In genomic region chr1:62859556-62860300, GRCm38 (mm10) we compare ENCODE assay signal across 13 mouse cellular contexts.
DNase-seq lines count a peak whose midpoint lies in the region; ATAC-seq lines count a peak whose summit lies in the region.
"Had no signal": no experiment of that assay in that cellular context is flagged by ENCODE, and none has a peak within 500 bp of the region (broad histone marks: within the 10 kb centered on the region; RNA-seq: fewer than 3 reads in every experiment).

No protein-coding gene starts in this region.

- H3K27ac ChIP-seq in heart, embryonic 13.5 days (replicated peaks) = peak overlapping the region; percentile 65
- H3K27ac ChIP-seq in limb, embryonic 10.5 days = peak overlapping the region; percentile 34; the same call in 1 of the 2 replicates
- no peak overlapping the region for H3K27ac ChIP-seq in forebrain, embryonic 13.5 days
- H3K27ac ChIP-seq in intestine, embryonic 15.5 days = no peak overlapping the region
- H3K27ac ChIP-seq: stomach, postnatal 0 days had no signal

- no peak for DNase-seq in heart, adult 18-20 months
- peak; percentile 45 for DNase-seq in 3T3-L1 (ENCODE audit: low read depth, low spot score)
- peak; percentile 50 for DNase-seq in embryo, embryonic 11 days
- peak; percentile 47 for DNase-seq in limb, embryonic 10.5 days (ENCODE audit: low spot score)
- DNase-seq in adrenal gland, postnatal 10 days = no peak
- DNase-seq: adrenal gland, adult 2 months; gastrocnemius, postnatal 25 days; kidney, postnatal 10 days had no signal

- WGBS in heart, embryonic 13.5 days = 48% methylated on average over 9 of the region's 9 CpGs
- 66% methylated on average over 9 of the region's 9 CpGs for WGBS in limb, embryonic 10.5 days
- 68% methylated on average over 9 of the region's 9 CpGs for WGBS in forebrain, embryonic 13.5 days
- WGBS in intestine, embryonic 15.5 days = 52% methylated on average over 9 of the region's 9 CpGs

- no peak overlapping the region for H3K4me2 ChIP-seq in heart, embryonic 13.5 days
- H3K4me2 ChIP-seq in forebrain, embryonic 13.5 days = no peak overlapping the region
- H3K4me2 ChIP-seq in intestine, embryonic 15.5 days (replicated peaks) = no peak overlapping the region

- H3K9me3 ChIP-seq in heart, embryonic 13.5 days = peaks cover 12% of the 10 kb centered on the region
- no peaks in the 10 kb centered on the region for H3K9me3 ChIP-seq in limb, embryonic 10.5 days (replicated peaks)
- H3K9me3 ChIP-seq in forebrain, embryonic 13.5 days (replicated peaks) = no peaks in the 10 kb centered on the region
- H3K9me3 ChIP-seq in intestine, embryonic 15.5 days = no peaks in the 10 kb centered on the region

- ATAC-seq in heart, embryonic 13.5 days (ENCODE audit: extremely low read depth, insufficient number of reproducible peaks, low FRiP score, low TSS enrichment) = peak; percentile 50
- no peak for ATAC-seq in forebrain, embryonic 13.5 days
- no peak for ATAC-seq in intestine, embryonic 15.5 days
- ATAC-seq: forebrain, embryonic 16.5 days had no signal

- H3K27me3 ChIP-seq in heart, embryonic 13.5 days (replicated peaks) = no peaks in the 10 kb centered on the region
- no peaks in the 10 kb centered on the region for H3K27me3 ChIP-seq in limb, embryonic 10.5 days (ENCODE audit: low read depth, poor library complexity, severe bottlenecking)
- no peaks in the 10 kb centered on the region for H3K27me3 ChIP-seq in forebrain, embryonic 13.5 days
- H3K27me3 ChIP-seq in intestine, embryonic 15.5 days (replicated peaks) = no peaks in the 10 kb centered on the region

- no peak overlapping the region for H3K4me3 ChIP-seq in heart, embryonic 13.5 days
- H3K4me3 ChIP-seq in limb, embryonic 10.5 days = no peak overlapping the region
- no peak overlapping the region for H3K4me3 ChIP-seq in forebrain, embryonic 13.5 days
- no peak overlapping the region for H3K4me3 ChIP-seq in intestine, embryonic 15.5 days (replicated peaks)

- no peaks in the 10 kb centered on the region for H3K36me3 ChIP-seq in heart, embryonic 13.5 days
- H3K36me3 ChIP-seq in limb, embryonic 10.5 days = no peaks in the 10 kb centered on the region
- no peaks in the 10 kb centered on the region for H3K36me3 ChIP-seq in forebrain, embryonic 13.5 days (ENCODE audit: poor library complexity, severe bottlenecking)
- H3K36me3 ChIP-seq in intestine, embryonic 15.5 days = no peaks in the 10 kb centered on the region

- peaks cover 30% of the 10 kb centered on the region for H3K4me1 ChIP-seq in heart, embryonic 13.5 days
- H3K4me1 ChIP-seq in limb, embryonic 10.5 days = peaks cover 26% of the 10 kb centered on the region
- peaks cover 14% of the 10 kb centered on the region; the same call in 1 of the 2 replicates for H3K4me1 ChIP-seq in forebrain, embryonic 13.5 days
- H3K4me1 ChIP-seq in intestine, embryonic 15.5 days (replicated peaks) = peaks cover 3% of the 10 kb centered on the region; the same call in 1 of the 2 replicates

- no peak overlapping the region for H3K9ac ChIP-seq in heart, embryonic 13.5 days
- H3K9ac ChIP-seq in forebrain, embryonic 13.5 days = no peak overlapping the region
- H3K9ac ChIP-seq in intestine, embryonic 15.5 days = no peak overlapping the region

Comparison
In these comparisons a context has a peak if more than half of its experiments do, and no peak if none do; other contexts are left out.
1. H3K27ac ChIP-seq: peak in heart, embryonic 13.5 days (single experiment) and limb, embryonic 10.5 days (single experiment); none in forebrain, embryonic 13.5 days (single experiment) and intestine, embryonic 15.5 days (single experiment).
2. DNase-seq: peak in 3T3-L1 (single experiment), embryo, embryonic 11 days (single experiment) and limb, embryonic 10.5 days (single experiment); none in heart, adult 18-20 months (0 of 2) and adrenal gland, postnatal 10 days (single experiment).